Mouse (Mus musculus) ES-E14 (cell line): ENCODE measurements around the gene Ly6g6f. TPM values are rescaled to one million over a fixed set of nuclear protein-coding genes. Genes with fewer than 3 reads are reported as not detected.
"Not testable (repeated sequence)": the region's sequence is repeated elsewhere in the genome, so short reads cannot be mapped to it uniquely, and the experiment has no call there.

Source experiments
- DNase-seq: peaks from one replicate; pipeline ENCODE4 v3.0.0-alpha.2; 2013; ENCODE audit warnings: low read depth, low spot score
- H3K27ac ChIP-seq: 2 replicates; pipeline ENCODE4 v1.5.1; 2012; ENCODE audit warnings: low read depth, mild to moderate bottlenecking, low read length, moderate library complexity, mixed read lengths; ENCODE audit not compliant: poor library complexity, insufficient read depth, severe bottlenecking
- H3K36me3 ChIP-seq: 2 replicates; pipeline ENCODE4 v1.6.1; 2012; ENCODE audit warnings: mild to moderate bottlenecking, low read length, moderate library complexity, mixed read lengths; ENCODE audit not compliant: control insufficient read depth, poor library complexity, insufficient read depth, severe bottlenecking
- H3K4me1 ChIP-seq, 2 experiments: fragments of 150-350 bp in 1 of 2; sonication (generic) in 1 of 2; 2 replicates each; pipeline ENCODE4 v1.6.1; 2012; ENCODE audit warnings: low read length in 2 of 2, mild to moderate bottlenecking in 1 of 2, mixed read lengths in 1 of 2; ENCODE audit not compliant: control insufficient read depth in 2 of 2, insufficient read depth in 2 of 2, poor library complexity in 1 of 2
- H3K4me3 ChIP-seq, 2 experiments: fragments of 150-350 bp in 1 of 2; sonication (generic) in 1 of 2; 2 replicates each; pipeline ENCODE4 v1.5.1; 2012; ENCODE audit warnings: low read length in 2 of 2, low read depth in 1 of 2, mild to moderate bottlenecking in 1 of 2, mixed read lengths in 1 of 2; ENCODE audit not compliant: insufficient read depth in 1 of 2, poor library complexity in 1 of 2, severe bottlenecking in 1 of 2
- H3K9ac ChIP-seq: 2 replicates; pipeline ENCODE4 v1.6.1; 2012; ENCODE audit warnings: low read depth, mild to moderate bottlenecking, low read length, mixed read lengths; ENCODE audit not compliant: poor library complexity, insufficient read depth, severe bottlenecking
- H3K9me3 ChIP-seq: fragments of 150-350 bp; sonication (generic); 2 replicates; pipeline ENCODE4 v1.6.1; 2012; ENCODE audit warnings: low read depth, mild to moderate bottlenecking, low read length; ENCODE audit not compliant: control insufficient read depth, insufficient read depth
- CHD2 ChIP-seq: IDR thresholded peaks from 2 replicates; pipeline ENCODE4 v1.6.1; 2014; ENCODE audit warnings: mild to moderate bottlenecking, low read depth, low read length, inconsistent platforms
- HCFC1 ChIP-seq: IDR thresholded peaks from 2 replicates; pipeline ENCODE4 v1.6.1; 2012; ENCODE audit warnings: low read length, inconsistent platforms, borderline replicate concordance; ENCODE audit not compliant: insufficient read depth
- MAFK ChIP-seq: IDR thresholded peaks from 2 replicates; pipeline ENCODE4 v1.6.1; 2014; ENCODE audit warnings: mild to moderate bottlenecking, low read depth, low read length, inconsistent platforms; ENCODE audit not compliant: insufficient read depth
- ZC3H11A ChIP-seq: IDR thresholded peaks from 2 replicates; pipeline ENCODE4 v1.6.1; 2012; ENCODE audit warnings: low read depth, mild to moderate bottlenecking, inconsistent platforms, low read length, borderline replicate concordance
- ZNF384 ChIP-seq: IDR thresholded peaks from 2 replicates; pipeline ENCODE4 v1.6.1; 2012; ENCODE audit warnings: low read depth, low read length, inconsistent platforms
- in situ Hi-C, 2 experiments: fragments of 600-800 bp; cut with MboI; formaldehyde crosslinking; loops; one replicate each; pipeline ENCODE4 v1.15.1; 2025; ENCODE audit warnings: low sequenced_read_pairs in 2 of 2, inconsistent platforms in 1 of 2; ENCODE audit not compliant: unreplicated experiment in 2 of 2
- total RNA-seq: library from RNA; depleted of rRNA; stranded (reverse); fragments of 300-350 nt; gene quantifications from 2 replicates; pipeline ENCODE4 v1.2.3, GENCODE M21; 2012

Gene Ly6g6f
- total RNA-seq, 1 experiment, result not detected

GRCm38 (mm10) chr17:35043794-35044193 lies 41.6 kb downstream of the Ly6g6f start:
- no peak overlapping the region for H3K4me3 ChIP-seq
- no peaks in the 10 kb centered on the region for H3K36me3 ChIP-seq
- H3K9me3 ChIP-seq, result no peaks in the 10 kb centered on the region
- no peak for DNase-seq
- no peak overlapping the region for H3K27ac ChIP-seq
- in situ Hi-C loops, result no loop called here
- no peak overlapping the region for H3K9ac ChIP-seq
- H3K4me1 ChIP-seq, result peaks cover 0 to 8% of the 10 kb centered on the region in 2 experiments; a peak in 2 of 4 replicates
- no peak for TF ChIP-seq ZC3H11A
- no peak for TF ChIP-seq ZNF384
- TF ChIP-seq CHD2, result no peak
- TF ChIP-seq MAFK, result no peak
- no peak for TF ChIP-seq HCFC1

DNA sequence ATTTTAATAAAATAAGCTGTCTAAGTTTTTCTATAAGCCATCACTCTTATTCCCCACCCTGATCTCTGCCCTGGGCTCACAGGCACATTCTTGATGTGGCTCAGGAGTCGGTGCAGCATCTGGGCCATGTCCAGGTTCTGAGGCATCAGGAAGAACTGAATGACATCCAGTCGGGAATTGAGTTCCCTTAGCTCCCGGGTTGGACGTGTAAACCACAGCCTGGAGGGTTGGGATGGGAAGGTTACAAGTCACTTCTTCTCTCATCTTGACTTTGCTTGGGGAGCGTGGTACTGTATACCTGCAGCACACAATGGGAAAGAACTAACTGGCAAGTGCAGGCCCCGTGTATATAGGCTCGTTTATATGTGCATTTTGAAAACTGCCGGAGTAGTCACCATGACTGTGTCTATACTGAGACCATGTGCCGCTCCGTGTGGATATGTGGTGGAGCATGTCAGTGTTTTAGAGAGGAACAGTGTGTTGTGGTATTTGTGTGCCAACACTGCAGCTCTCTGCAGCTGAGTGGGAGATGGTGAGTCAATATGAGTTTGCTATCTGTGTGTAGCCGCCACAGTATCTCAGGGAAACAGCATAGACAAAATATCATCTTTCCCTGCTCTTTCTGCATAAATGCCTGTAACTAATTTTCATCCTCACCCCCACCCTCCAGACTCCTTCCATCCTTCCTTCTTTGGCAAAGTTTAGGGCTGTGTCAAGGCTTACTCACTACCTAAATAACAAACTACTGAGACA lies 46.1 kb downstream of the Ly6g6f start:
- H3K9ac ChIP-seq, result no peak overlapping the region
- no peak for TF ChIP-seq ZNF384
- TF ChIP-seq ZC3H11A, result no peak
- TF ChIP-seq MAFK, result no peak
- TF ChIP-seq HCFC1, result no peak
- TF ChIP-seq CHD2, result no peak
- no peak overlapping the region for H3K27ac ChIP-seq
- H3K36me3 ChIP-seq, result no peaks in the 10 kb centered on the region
- no peaks in the 10 kb centered on the region for H3K4me1 ChIP-seq
- no peak overlapping the region for H3K4me3 ChIP-seq
- no peaks in the 10 kb centered on the region for H3K9me3 ChIP-seq
- in situ Hi-C loops, result no loop called here
- DNase-seq, result no peak

DNA sequence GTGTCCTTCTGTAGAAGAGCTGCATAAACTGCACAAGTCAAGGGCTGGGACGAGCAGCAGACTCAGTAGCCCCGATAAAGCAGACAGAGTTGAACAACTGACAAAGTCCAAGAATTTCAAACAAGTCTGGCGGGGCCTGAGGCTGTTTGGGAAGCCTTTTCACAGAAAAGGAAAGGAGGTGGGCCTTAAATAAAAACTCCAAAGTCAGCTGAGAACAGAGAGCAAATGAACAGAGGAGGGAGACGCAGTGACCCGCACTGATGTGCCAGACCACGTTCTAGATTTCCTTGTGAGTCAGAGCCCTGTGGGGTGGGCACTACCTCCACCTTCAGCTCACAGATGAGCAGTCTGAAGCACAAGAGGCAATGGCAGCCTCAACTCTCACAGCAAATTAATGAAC lies 50.5 kb downstream of the Ly6g6f start:
- Histone ChIP-seq H3K9ac (no peak overlapping the region), H3K4me1 (peaks cover 0 to 6% of the 10 kb centered on the region in 2 experiments; a peak in 1 of 4 replicates), H3K9me3 (no peaks in the 10 kb centered on the region), H3K36me3 (no peaks in the 10 kb centered on the region), H3K27ac (no peak overlapping the region), H3K4me3 (no peak overlapping the region)
- in situ Hi-C loops, result no loop called here
- no peak for DNase-seq
- no peak for TF ChIP-seq CHD2
- no peak for TF ChIP-seq MAFK
- no peak for TF ChIP-seq HCFC1
- TF ChIP-seq ZC3H11A, result no peak
- no peak for TF ChIP-seq ZNF384

DNA sequence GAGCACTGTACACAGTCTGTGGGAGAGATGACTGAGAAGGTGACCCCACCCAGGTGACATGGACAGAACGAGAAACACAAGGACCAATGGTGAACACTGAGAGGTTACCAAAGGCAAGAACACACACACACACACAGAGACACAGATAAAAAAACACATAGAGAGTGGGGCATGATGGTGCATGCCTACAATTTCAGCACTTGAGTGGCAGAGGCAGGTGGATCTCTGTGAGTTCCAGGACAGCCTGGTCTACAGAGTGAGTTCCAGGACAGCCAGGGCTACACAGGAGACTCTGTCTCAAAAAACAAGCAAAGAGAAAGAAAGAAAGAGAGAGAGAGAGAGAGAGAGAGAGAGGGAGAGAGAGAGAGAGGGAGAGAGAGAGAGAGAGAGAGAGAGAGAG lies 51.7 kb downstream of the Ly6g6f start:
- H3K9me3 ChIP-seq, in situ Hi-C loops, DNase-seq, H3K36me3 ChIP-seq, H3K9ac ChIP-seq, H3K4me3 ChIP-seq, H3K27ac ChIP-seq: not testable (repeated sequence)
- H3K4me1 ChIP-seq, result peaks cover 0 to 11% of the 10 kb centered on the region in 2 experiments; a peak in 1 of 4 replicates

GRCm38 (mm10) chr17:35032323-35032870 lies 53.0 kb downstream of the Ly6g6f start:
- no peak for TF ChIP-seq HCFC1
- TF ChIP-seq ZNF384, result no peak
- no peak for TF ChIP-seq MAFK
- TF ChIP-seq ZC3H11A, result no peak
- no peak for TF ChIP-seq CHD2
- Histone ChIP-seq H3K9me3 (no peaks in the 10 kb centered on the region), H3K4me1 (peaks cover 0 to 15% of the 10 kb centered on the region in 2 experiments; a peak in 2 of 4 replicates), H3K9ac (no peak overlapping the region), H3K4me3 (no peak overlapping the region), H3K36me3 (no peaks in the 10 kb centered on the region), H3K27ac (no peak overlapping the region)
- DNase-seq, result no peak
- in situ Hi-C loops, result no loop called here
